Mouse (Mus musculus) cerebellum, adult 9-11 months (tissue): ENCODE measurements at regions not wholly inside any gene's neighbourhood (a gene's known extent, or its start where the extent isn't known, plus 50 kb on each side); places are given as distances from the start of the nearest gene placed in this dataset.

ENCODE experiments used
- DNase-seq: peaks from one replicate; pipeline ENCODE4 v3.0.0; 2022

DNA sequence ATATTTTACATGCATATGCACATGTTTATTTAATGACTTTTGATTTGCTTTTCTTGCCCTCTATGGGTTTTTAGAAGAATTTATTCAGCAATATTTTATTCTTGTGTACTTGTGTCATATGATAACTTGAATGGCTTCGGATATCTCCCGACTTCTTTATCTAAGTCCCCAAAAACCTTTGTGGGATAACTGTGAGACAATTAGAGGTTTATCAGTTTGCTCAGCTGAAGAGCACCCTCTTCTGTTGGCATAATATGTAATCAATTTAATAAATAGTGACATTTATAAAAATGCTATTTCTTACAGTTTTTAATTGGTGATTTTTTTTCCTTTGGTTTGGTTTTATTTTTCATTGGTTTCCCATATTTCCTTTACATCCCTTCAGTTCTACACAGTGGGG lies 194.2 kb upstream of the Tent5a start:
- DNase-seq: no peak

DNA sequence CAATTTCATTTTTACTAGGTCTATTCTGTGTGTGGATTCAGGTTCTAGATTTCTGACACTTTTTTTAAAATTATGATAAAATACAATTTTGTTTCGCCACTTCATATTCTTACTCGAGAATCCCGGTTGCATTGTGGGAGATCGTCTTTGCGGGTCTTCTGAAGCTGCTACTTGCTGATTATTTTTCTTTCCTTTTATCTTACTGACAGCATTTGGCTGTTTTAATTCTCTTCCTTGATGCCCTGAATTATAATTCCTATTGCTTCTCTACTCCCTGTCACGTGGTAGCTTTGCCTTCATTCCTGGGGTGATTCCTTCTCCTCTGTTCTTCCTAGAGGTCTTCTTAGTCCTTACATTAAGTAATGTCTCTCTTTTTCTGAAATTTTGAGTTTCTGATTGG lies 193.8 kb upstream of the Tent5a start:
- no peak for DNase-seq

DNA sequence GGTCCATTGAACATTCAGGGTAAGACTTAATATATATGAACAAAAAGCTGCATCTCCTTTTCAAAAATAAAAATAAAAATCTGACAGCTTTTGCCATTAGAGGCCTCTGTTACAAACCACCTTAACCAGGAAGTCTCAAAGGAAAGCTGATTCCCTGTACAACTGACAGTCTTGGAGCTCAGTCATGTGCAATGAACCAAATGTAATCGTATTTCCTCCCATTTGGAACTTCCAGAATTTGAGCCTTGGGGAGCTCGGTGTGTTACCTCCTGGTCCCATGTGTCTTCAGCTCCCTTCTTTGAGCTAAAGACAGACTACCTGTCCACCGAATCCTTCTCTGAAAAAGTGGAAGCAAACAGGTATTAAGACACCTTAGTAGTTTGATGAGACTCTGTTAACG lies 171.9 kb upstream of the Tent5a start:
- no peak for DNase-seq

GRCm38 (mm10) chr9:85497348-85497747 lies 170.2 kb upstream of the Tent5a start:
- no peak for DNase-seq

DNA sequence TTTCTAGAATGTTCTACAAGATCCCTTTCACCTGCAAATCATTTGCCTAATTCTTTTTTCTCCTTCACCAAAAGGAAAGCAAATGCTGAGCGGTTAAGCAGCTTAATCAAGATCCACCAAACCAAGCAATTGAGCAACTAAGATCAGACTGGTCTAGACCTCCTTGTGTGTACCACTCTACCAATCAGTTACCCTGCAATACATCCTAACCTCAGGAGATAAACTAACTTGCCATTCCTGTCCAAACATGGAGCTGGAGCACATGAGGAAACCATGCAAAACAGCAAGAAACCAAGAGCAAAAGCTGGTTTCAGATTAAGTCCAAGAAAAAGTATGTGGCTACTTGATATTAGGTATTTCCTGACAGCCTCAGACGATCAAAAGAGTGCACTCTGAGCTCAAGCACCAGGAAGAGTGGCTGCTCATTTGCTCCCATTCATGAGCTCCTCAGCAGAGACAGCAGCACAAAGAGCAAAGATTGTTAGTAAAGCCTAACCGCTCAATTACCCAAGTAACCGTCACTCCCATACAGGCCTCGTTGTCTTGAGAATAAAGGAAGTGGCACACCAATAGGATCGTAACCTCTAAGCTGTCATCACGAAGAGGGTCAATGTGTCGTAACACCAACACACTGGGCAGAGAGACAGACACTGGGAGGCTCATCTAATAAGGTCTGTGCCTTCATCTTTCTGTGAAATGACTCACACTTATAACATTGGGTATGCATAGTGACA lies 169.5 kb upstream of the Tent5a start:
- no peak for DNase-seq

DNA sequence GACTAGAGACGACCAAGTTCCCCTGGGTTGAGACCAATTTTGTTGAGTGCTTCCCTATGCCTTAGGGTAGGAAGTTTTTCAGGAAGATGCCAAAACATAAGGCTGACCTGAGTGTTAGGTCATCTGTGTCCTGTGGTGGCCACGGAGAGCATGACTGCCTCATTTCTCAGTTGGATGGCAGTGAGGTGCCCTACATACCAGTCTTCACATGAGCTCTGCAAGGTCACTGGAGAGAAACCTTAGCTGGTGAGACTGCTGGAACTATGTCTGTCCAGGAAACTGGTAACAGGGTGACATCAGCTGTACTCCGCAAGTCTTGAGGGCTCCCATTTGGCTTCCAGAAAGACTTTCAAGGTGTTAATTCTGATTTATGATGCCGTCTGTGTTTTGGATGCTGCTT lies 167.9 kb upstream of the Tent5a start:
- no peak for DNase-seq

DNA sequence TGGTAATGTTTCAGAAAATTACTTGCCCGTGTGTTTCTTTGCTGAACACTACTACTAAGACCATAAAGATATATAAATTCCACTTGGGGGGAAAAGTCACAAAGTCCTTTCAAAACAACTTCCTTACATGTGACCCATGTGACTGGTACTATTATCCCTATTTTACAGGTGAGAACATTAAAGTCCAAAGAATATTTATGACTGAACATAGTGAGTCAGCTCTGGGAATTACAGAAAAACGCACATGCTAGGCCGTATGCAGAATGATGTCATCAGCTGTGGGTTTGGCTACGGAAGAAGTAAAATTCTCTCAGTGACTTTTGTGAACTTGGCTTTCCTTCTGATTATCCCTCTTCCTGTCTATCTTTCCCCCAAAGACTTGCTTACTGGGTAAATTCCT lies 166.6 kb upstream of the Tent5a start:
- DNase-seq: no peak

DNA sequence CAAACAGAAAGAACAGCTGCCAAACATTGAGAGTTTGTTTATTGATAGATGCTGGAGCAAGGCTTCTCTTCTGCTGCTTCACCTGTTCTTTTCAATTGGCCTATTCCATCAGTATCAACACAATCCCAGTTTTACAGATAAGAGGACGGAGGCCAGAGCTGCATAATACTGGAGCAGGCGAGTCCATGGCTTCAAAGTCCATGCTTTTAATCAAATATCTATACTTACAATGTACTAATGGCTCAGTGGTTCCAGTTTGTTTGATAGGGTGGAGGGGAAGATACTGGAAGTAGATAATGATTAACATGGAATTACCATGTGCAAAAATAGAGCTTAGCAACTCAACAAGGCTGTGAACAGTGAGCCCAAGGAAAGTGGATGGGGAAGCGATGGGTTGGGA lies 163.2 kb upstream of the Tent5a start:
- DNase-seq: no peak

DNA sequence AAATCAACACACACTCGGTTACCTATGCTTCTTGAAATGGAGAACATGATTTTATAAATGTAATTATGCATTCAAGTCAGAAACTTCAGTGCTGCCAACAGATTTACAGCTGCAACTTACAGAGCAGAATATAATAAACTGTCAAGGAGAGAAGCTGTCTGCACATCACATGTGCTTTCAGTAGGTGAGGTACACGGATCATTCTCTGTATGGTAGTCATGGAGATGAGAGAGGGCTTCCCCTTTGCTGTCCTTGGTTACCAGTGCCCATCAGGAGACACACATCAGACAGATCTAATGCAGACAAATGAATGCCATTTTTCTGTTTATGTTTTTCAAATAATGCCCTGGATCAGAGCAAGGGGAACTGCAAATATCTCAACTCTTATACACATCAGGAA lies 160.8 kb upstream of the Tent5a start:
- DNase-seq: no peak

DNA sequence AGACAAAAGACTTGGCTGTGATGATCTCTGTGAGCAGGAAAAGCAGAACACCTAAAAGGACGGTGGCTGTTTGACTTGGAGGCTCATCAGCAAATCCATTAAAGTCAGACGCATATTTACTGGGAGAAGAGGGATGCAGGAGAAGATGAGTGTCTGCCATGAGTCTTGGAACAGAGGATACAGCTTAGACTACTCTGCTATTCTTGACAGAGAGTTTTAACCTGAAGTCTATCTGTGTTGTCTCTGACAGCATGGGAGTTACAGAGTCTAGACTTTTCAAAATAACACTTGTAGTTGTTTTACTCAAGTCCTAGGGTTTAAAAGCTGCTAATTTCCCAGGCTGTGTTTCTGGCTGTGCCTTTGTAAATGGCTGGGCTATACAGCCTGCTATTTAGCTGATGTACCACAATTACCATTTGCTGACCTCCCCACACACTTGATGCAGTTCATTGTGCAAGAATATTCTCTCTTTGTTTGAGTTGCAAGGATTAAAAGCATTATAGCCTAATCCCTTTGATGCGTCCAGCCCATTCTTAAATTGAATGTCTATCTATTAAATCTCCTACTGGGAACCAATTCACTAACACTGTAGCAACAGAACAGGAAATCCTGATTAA lies 160.0 kb upstream of the Tent5a start:
- no peak for DNase-seq

DNA sequence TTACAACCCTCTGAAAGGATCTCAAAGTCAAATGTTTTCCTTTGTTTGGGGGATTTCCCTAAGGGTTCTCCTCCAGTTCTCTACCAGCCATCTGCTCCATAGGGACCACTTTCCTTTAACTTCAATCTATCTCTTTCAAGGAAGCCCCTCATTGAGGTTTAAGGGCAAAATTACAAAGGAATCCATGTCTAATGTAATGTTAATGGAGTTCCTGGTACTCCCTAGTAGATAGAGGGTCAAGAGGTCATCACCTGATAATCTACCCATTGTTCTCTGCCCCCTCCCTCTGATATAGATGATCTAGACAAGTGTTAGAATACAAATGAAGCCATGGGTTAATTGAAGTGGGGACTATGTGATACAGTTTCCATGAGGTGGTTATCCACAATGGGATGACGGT lies 158.6 kb upstream of the Tent5a start:
- no peak for DNase-seq

DNA sequence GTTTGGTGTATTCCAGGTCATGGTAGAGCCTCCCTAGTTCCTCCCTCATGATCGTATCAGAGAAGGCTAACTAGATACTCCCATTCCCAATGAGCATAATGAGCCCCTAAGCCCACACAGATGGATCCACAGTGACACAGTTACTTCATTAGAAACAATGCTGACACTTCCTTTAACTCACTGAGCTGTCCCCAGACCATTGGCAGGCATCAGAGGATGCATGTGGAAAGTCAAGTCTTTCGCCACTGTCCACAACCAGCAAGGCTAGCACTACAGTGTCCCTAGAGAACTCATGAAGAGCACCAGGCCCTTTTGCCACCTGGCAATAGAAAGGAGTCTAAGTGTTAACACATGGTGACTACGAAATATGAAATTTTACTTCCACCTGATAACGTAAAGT lies 156.1 kb upstream of the Tent5a start:
- DNase-seq: no peak

DNA sequence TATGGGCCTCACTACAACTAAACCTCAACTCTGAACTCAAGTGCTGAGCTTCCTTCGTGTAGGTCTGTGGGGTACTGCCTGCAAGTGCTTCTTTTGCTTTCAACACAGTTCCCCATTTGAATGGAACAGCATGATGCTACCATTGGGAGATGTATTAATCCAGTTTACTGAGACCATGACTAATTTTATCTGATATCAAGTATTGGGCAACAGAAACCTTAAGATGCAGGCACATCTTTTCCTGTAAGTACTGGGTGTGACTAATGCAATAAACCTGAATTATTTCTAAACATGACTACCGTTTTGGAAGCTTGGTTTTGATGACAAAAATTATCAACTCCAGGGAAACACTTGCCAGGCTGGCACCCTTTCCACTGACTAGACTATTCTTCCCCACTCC lies 153.4 kb upstream of the Tent5a start:
- DNase-seq: no peak

- DNase-seq: no peak
These were observed 148.1 kb upstream of the Tent5a start for GRCm38 (mm10) chr9:85475214-85475613.

DNA sequence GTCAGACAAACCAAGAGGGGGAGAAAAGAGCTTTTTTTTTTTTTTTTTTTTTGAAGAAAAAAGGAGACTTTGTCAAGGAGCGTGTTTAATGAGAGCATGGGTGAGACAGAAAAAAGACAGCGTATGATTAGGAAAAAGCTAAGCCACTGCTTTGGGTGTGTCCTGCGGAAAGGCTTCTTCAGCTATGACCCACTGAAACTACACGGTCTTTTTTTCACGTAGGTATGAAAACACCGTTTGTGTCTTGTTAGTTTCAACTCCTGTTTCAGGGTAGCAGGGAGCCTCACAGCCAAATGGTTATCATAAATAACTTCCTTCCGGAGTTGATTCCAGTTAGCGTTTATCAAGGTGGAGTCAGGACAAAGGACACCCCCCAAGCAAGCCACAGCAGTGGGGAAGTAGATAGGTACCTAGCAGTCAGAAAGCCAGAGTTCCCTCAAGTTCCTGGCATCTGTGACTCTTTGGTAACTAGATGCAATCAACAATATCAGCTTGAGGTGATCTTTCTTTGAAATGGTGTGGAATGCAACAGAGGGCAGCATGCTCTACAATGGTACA lies 143.2 kb upstream of the Tent5a start:
- DNase-seq: no peak

GRCm38 (mm10) chr9:85469288-85469687 lies 142.1 kb upstream of the Tent5a start:
- no peak for DNase-seq

GRCm38 (mm10) chr9:85466671-85467070 lies 139.5 kb upstream of the Tent5a start:
- DNase-seq: no peak

DNA sequence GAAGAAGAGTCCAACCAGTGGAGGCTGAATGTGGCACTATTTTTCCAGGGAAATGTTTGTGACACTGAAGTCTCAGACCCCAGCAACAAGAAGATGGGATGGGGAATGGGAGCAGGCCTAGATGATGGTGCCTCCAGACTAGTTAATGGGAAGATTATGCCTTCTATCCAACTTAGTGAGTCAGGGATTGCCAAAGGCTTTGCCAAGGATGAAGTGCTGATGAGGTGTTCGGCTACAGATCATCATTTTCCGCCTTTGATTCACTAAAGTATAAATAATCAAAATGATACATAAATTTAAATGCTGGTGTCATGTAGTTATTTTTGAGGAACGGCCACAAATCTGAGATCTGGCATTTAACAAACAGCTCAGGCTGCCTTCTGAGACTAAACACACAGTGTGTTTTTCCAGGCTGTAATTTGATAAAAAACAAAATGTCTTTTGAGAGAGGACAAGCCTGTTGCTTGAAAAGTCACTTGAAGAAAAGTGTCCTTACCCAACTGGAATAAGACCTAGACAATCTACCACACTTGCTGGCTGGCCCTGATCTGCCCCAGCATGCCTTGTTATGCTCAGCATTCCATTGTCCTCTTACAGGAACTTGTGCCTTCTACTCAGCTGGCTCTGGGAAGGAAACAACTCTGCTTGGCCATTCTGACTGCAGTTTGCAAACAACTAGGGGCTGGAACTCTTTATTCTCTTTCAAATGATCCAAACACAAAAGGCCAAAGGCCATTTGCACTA lies 132.1 kb upstream of the Tent5a start:
- no peak for DNase-seq

GRCm38 (mm10) chr9:85458356-85458755 lies 131.2 kb upstream of the Tent5a start:
- DNase-seq: no peak

DNA sequence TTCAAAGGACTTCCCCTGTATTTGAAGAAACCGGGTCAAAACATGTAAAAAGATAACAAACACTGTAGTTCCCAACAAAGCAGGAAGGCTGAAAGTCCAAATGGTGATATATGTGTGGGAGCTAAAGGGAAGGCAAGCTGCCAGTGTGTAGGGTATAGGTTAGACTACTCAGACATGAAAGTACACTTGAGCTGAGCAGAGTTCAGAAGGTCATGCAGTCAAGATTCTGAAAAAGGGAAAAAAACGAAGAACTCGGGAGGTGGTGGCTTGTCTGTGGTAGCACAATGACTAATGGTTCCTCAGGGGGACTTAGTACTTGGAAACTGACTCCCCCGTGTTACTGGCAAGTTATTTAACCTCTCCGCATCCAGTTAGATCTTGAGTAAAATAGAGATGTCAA lies 130.3 kb upstream of the Tent5a start:
- DNase-seq: no peak

DNA sequence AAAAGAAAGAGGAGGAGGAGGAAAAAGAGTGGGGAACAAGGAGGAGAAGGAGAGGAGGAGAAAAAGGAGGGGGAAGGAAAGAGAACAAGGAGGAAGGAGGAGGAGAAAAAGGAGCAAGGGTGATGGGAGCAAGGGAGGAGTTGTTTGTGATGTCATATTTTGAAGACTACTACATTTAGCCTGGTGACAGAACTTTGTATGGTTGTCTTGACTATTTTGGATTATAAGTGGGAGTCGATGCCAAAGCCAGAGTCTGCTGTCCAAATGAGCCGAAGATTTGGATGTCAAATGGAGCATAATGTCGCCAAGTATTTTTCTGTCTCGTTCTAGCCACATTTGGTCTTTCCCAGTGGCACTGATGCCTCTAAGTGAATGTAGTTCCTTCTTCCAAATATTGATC lies 128.2 kb upstream of the Tent5a start:
- DNase-seq: no peak

DNA sequence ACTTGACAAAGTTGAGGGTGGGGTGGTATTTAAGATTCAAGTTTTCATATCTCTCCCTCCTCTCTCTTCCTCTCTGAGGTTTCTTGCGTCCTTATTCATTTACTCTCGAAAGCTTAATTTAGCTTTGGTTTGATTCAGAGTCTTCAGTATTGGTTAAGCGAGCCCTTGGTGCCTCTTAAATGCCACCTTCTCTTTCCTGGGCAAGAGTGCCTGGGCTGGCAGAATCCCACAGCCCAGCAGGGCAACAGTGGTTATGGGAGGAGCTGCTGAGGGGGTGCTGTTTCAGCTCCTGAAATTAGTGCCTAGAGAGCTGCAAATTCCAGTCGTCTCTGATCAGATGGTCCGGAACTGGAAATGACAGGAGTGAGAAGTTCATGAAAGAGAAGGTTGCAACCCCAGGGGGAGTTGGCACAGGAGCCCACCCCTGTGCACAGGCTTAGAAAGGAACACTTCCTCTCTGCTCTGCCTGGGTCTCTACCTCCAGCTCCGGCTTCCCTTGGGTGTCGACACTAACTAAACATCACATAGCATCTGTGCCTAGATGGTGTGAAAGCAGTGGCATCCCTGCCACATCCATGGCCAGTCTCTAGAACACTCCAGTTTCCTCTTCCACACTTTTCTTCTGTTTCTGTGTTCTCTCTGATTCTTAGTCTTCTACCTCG lies 125.2 kb upstream of the Tent5a start:
- no peak for DNase-seq

GRCm38 (mm10) chr9:85451349-85451748 lies 124.2 kb upstream of the Tent5a start:
- no peak for DNase-seq
